Mouse (Mus musculus): Measurements from ENCODE around the gene Sox11.

Sox11 gene

GRCm38 (mm10) chr12:27336336-27336735 lies 6.0 kb downstream of the Sox11 start:
- DNase-seq (ENCODE audit: low spot score), result no peak

- no peak for DNase-seq (ENCODE audit: low spot score)
Observed at GRCm38 (mm10) chr12:27335356-27336055, 6.9 kb downstream of the Sox11 start.

- DNase-seq (ENCODE audit: low spot score), result no peak
Observed at GRCm38 (mm10) chr12:27333590-27333989, 8.8 kb downstream of the Sox11 start.

GRCm38 (mm10) chr12:27323423-27323822 lies 19.0 kb downstream of the Sox11 start:
- no peak for DNase-seq (ENCODE audit: low spot score)

GRCm38 (mm10) chr12:27320705-27321104 lies 21.7 kb downstream of the Sox11 start:
- no peak for DNase-seq (ENCODE audit: low spot score)

GRCm38 (mm10) chr12:27312985-27313384 lies 29.4 kb downstream of the Sox11 start:
- DNase-seq (ENCODE audit: low spot score), result no peak

GRCm38 (mm10) chr12:27311854-27312466 lies 30.4 kb downstream of the Sox11 start:
- no peak for DNase-seq (ENCODE audit: low spot score)

- DNase-seq (ENCODE audit: low spot score), result no peak
Observed at GRCm38 (mm10) chr12:27311316-27311832, 31.0 kb downstream of the Sox11 start.

- no peak for DNase-seq (ENCODE audit: low spot score)
Observed at GRCm38 (mm10) chr12:27310703-27311102, 31.7 kb downstream of the Sox11 start.

GRCm38 (mm10) chr12:27309969-27310368 lies 32.4 kb downstream of the Sox11 start:
- no peak for DNase-seq (ENCODE audit: low spot score)

- no peak for DNase-seq (ENCODE audit: low spot score)
Observed at GRCm38 (mm10) chr12:27304713-27305437, 37.5 kb downstream of the Sox11 start.

GRCm38 (mm10) chr12:27303190-27303589 lies 39.2 kb downstream of the Sox11 start:
- DNase-seq (ENCODE audit: low spot score), result no peak

- no peak for DNase-seq (ENCODE audit: low spot score)
Observed at GRCm38 (mm10) chr12:27298721-27299120, 43.7 kb downstream of the Sox11 start.

- no peak for DNase-seq (ENCODE audit: low spot score)
Observed at GRCm38 (mm10) chr12:27294191-27294590, 48.2 kb downstream of the Sox11 start.

- no peak for DNase-seq (ENCODE audit: low spot score)
Observed at GRCm38 (mm10) chr12:27293736-27294135, 48.6 kb downstream of the Sox11 start.

- no peak for DNase-seq (ENCODE audit: low spot score)
Observed at GRCm38 (mm10) chr12:27293208-27293607, 49.2 kb downstream of the Sox11 start.

Data from urinary bladder, postnatal 14 days (tissue).